Mouse (Mus musculus): ENCODE results near the gene Ccdc80.

Gene Ccdc80

GRCm38 (mm10) chr16:45117200-45117599 is 24.0 kb downstream of the Ccdc80 start:
- DNase-seq (ENCODE audit: low spot score) = no peak

- DNase-seq (ENCODE audit: low spot score) = no peak
Measured at GRCm38 (mm10) chr16:45118760-45119159, 25.6 kb downstream of the Ccdc80 start.

DNA sequence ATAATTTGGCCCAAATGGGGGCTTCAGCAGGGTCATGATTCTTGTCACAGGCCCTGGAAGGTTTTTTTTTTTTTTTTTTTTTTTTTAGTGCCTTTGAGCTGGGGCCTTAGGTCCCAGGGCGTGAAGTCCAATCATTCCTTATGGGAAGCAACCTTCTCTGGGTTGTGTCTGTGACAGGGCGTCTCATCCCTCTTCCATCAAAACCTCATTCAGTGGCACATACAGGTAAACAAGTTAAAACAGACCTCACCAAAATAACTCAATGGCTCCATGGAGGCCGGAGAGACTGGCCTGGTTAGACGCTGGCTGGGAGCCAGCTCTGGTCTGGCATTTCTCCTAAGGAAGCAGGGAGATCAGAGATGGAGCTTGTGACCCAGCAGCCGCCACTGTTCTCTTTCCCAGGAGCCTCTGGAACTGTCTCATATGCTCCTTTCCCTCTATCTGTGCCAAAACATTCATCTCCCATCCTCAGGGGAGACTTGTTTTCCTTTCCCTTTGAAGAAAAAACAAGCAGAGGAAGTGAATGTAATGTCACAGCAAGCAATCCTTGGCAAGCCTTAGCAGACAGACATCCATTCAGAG is 27.7 kb downstream of the Ccdc80 start:
- peak; percentile 54 for DNase-seq (ENCODE audit: low spot score)

DNA sequence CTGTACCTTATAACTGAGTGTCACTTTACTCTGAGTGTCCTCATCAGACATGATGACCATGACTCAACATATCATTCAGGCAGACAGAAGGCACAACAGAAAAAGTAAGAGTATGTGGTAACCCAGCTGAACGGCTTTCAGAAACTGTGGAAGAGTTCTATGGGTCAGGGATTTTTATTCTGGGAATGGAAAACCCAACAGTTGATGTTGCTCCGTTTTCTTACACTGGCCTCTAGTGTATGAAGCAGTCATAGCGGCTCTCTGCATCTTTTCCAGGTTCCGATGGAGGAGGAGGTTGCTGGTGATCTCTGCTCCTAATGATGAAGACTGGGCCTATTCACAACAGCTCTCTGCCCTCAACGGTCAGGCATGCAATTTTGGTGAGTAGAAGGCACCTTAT is 29.4 kb downstream of the Ccdc80 start:
- DNase-seq (ENCODE audit: low spot score) = peak; percentile 42

DNA sequence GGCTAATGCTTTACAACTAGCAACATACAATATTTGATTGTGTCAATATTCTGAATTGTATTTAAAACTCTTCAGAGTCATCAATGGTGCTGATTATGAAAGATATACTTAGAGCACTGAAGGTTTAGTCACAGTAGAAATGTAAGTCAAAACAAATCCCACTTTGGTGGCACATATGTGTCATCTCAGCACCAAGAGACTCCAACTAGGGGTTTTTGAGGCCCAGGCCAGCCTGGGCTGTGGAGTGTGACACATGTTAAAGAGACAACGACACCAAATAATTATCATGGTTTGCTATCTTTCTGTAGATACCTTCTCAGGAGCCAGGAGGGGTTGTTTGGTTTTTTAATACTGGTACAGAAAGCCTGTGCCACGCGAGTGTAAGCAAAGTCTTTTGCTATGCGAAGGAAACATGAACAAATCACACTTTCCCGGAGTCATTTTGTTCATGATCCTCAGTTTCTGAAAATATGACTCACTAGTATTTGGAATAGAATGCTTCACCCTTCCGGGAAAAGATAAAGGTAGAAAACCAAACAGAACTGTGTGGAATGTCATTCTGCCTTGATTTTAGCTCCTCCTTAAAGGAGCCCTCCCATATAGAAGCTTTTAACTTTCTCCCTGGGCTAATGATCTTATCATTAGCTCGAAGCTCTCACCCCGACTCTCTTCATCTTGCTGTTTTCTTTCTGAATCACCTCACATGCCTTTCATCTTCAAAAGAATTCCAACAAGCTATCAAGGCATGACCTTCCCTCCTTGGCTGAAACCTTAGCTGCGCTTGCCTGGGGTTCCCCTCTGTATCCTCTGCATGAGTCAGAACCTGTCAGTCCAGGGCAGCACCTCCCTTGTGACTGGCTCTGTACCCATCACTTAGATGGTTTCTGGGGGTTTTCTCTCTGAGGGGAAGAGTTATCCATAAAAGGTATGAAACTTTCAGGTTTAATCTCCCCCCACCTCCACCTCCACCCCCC is 31.3 kb downstream of the Ccdc80 start:
- no peak for DNase-seq (ENCODE audit: low spot score)

DNA sequence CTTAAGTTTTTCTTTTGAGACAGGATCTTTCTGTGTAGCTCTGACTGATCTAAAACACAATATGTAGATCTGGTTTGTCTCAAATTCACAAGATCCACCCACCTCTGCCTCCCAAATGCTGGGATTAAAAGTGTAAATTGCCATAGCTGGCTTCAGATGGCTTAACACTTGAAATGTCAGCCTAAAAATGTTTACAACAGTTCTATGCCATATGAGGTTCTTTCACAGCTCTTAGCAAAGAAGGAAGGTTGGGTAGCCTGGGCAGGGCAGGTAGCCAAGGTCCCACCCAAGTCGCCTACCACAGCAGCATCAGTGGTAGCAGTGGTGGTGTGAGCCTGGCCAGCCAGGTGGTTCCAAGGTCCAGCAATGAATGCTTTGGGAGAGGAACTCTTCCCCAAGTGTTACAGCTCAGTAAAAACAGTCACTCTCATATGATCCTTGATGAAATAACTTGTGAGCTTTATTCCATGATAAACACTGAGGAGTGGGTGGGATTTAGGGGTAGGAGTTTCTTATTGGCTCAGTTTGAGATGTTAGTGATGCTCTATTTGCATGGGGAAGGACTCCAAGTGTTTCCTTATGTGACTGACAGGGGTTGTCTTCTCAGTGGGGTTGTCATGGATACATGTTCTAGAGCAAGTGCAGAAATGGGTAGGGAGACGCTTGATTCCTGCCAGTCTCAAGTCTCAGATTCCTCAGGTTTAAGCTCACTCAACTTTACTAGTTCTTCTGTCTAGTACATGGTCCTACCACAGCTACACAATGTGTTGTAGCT is 34.9 kb downstream of the Ccdc80 start:
- DNase-seq (ENCODE audit: low spot score) = no peak

DNA sequence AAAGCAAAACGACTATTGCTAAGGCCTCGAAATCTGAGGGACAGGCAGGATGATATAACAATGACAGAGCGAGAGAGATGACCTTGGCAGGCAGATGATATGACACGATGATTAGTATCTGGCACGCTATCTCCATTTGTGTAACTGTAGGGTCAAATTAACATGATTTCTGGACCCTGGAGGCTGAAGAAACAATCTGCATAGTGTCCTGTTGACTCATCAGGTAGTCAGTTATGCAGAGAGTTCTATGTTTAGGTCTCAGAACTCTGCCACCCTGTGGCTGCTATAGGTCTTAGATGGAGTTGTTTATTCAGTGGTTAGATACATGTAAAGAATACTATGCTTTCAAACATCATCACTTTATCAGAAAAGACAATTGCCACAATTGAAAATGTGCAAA is 48.5 kb downstream of the Ccdc80 start:
- DNase-seq (ENCODE audit: low spot score) = no peak

GRCm38 (mm10) chr16:45142565-45142964 is 49.4 kb downstream of the Ccdc80 start:
- DNase-seq (ENCODE audit: low spot score) = no peak

GRCm38 (mm10) chr16:45145119-45145518 is 51.9 kb downstream of the Ccdc80 start:
- DNase-seq (ENCODE audit: low spot score) = no peak

DNA sequence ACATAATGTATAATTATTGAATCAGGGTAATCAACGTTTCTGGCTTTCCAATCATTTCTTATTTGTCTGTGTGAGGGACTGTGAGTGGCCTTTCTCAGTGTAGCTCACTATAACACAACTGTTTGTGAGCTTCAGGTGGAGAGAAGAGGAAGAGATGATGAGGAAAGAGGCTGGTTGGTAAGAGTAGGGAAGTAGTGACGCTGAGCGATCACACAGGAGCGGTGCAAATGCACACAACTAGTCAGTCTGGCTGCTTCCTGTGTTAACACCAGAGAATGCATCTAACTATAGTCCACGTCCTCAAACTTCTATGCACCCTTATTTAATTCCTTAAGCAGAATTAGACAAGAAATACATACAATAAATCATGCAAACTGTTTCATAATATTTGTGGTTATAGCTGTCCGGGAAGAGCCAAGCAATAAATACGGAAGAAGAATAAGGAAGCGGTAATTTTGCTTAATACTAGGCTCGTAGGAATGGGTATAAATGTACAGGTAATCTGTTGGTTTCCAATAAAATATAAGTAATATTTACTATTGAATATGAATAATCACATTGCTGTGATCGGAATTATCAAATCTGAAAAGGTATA is 55.4 kb downstream of the Ccdc80 start:
- DNase-seq (ENCODE audit: low spot score) = no peak

DNA sequence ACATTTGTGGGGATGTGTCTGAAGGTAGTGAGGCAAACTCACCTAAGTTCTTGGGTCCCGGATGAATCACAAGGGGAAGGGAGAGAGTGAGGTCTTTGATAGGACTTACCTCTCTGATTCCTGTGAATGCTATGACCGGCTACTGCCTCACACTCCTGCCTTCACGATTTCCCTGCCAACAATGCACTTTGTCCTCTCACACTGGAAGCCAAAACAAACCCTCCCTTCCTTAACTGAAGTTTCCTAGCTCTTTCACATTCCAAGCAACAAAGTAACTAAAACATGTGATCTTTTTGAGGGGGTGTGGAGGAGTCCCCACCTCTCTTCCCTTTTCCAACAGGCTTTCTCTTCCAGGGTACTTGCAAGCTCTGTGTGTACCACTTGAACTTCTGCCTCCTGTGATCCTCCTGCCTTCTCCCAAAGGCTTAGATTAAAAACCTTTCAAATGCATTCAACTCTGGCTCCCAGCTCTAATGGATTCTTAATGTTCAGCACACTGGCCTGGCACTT is 61.6 kb downstream of the Ccdc80 start:
- DNase-seq (ENCODE audit: low spot score) = no peak

GRCm38 (mm10) chr16:45158136-45158521 is 64.9 kb downstream of the Ccdc80 start:
- peak; percentile 82 for DNase-seq (ENCODE audit: low spot score)

GRCm38 (mm10) chr16:45158522-45159388 is 65.6 kb downstream of the Ccdc80 start, which contains the start of the genes Slc35a5 and Atg3:
TSS of gene Slc35a5 (minus strand) at chr16:45158706.
TSS of gene Atg3 (plus strand) at chr16:45158785.
- DNase-seq (ENCODE audit: low spot score) = peak; percentile 96

DNA sequence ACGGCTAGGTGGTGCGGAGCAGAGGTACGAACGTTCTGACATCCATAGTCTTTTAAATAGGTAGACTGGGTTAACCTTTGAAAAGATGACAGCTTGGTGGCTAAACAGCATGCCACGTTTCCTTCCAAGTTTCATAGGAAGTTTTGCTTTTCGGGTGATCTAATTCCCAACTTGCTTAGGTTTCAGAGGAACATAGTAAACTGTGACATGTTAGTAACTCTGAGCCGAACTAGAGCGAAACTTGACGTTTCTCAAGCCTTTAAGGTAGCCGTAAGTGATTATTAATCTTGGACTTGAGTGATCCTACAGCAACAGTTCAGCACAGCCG is 66.2 kb downstream of the Ccdc80 start:
- no peak for DNase-seq (ENCODE audit: low spot score)
